Mouse (Mus musculus): Measurements from ENCODE around the gene Gpr87.

Gpr87 gene

DNA sequence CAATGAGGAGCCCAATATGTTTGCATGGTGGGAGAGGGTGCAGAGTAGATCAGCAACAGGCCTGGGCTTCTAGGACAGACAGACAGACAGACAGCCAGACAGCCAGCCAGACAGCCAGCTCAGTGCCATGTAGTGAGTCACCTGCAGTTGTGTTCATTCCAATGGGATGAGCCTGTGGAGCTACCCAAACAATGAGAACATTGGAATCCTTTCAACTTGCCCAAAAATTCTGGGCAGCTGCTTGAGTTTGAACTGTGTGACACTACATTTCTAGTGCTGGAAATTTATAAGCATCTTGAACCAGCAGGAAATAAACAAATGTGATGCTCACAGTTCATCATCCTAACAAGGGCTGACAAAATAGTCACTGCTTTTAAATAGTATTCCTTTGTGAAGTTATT lies 55.3 kb downstream of the Gpr87 start:
- peak; percentile 93 for DNase-seq (ENCODE audit: low read depth, low spot score)

DNA sequence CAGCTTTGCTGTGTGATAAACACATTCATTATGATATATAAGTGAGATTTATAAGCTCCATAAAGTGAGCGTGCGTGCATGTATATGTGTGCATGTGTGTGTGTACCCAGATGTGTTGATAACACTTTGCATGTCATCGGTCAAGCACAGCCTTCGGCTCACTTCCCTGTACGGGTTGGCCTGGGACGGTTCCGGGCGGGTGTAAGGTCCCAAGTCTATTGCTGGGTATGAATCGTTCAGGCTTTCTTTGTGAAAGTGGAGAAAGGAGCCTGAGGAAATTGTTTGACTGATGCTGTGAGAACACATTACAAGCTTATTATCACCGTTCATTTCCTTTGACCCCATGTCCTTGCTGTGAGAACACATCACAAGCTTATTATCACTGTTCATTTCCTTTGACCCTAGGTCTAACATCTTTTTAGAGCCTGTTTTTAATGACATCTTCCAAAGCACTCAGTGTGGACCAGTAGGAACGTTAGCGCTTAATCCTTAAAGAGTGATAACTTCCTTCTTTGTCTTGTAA lies 55.9 kb downstream of the Gpr87 start:
- no peak for DNase-seq (ENCODE audit: low read depth, low spot score)

DNA sequence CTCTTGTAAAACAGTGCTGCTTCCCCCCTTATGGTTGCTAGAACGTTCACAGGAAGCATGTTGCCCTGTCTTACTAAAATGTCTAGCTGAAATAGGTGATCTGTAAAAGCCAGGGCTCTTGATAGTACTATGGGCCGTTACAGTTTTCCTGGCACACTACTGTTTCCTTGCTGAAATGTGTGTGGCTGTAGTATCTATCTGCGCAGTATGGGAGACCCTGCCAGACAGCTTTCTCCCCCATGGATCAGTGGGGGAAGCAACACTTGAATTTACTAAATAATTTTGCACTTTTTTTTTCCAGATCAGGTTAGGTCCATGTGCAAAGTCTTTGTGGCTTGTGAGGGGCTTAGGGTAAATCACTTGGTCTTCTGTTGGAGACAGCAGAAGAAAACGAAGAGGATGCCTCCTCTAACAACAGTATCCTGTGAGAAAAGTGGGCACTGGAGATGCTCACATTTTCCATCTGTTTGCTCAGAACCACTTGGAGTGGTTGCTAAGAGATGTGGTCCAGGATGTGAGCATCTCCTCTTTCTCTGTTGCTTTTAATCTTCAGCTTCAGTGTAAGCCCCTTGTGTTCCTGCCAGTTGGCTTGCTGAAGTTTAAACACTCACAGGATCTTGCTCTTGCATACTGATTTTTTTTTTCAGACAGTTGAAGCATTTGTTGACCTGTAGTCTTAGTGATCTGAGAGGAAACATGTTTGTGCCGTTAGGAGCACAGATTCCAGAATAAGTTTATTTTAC lies 58.8 kb downstream of the Gpr87 start:
- DNase-seq (ENCODE audit: low read depth, low spot score), result no peak

DNA sequence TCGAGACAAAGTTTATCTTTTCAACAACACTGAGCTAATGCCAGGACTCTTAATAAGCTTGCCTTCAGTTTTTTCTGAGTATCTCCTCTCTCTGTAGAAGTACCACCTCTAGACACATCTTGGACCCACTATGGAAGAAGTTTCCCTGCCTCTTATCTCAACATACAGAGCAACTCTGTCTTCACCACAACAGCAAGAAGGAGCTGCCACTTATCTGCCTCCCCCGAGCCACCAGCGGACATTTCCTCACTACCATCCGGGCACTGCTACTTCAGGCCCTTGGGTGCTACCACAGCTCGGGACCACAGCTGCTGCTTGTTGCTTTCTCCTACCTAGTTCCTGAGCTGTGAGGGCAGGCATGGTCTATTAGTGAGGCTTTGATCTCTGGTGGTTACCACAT lies 61.7 kb downstream of the Gpr87 start:
- DNase-seq (ENCODE audit: low read depth, low spot score), result no peak

DNA sequence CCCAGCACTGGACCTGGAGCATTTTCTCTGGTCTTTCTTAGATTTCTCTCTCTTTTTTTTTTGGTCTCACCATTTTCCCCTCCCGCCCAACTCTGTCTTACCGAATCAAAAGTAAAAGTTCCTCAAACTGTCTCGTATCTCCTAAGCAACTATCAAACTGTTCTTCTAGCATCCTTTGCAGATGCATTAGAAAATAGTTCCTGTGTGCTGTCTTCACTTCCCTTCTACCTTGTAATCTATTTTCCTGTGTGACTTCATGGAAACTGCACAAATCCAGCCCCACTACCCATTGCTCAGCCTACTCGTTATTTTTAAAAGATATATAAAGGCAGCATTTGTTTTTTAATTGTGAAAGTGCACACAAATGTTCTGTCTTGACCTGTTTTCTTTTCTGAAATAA lies 62.9 kb downstream of the Gpr87 start:
- DNase-seq (ENCODE audit: low read depth, low spot score), result no peak

DNA sequence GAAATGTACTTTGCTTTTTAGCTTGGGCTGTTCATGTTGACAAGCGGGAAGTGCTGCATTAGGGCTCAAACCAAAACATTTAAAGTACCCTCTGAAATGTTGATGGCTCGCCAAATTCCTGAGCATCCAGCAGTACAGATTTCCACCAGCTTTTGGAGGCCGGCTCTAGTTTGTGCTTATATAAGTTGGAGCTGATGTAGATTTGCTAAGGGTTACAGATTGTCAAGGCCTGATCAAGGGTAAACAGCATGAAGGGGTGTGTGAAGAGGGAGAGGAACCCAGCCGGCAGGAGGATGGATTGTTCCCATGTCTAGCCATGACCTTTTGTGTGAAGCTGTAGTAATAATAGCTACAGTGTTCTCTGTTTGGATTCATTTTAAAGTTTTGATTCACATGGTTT lies 63.8 kb downstream of the Gpr87 start:
- peak; percentile 34 for DNase-seq (ENCODE audit: low read depth, low spot score)

DNA sequence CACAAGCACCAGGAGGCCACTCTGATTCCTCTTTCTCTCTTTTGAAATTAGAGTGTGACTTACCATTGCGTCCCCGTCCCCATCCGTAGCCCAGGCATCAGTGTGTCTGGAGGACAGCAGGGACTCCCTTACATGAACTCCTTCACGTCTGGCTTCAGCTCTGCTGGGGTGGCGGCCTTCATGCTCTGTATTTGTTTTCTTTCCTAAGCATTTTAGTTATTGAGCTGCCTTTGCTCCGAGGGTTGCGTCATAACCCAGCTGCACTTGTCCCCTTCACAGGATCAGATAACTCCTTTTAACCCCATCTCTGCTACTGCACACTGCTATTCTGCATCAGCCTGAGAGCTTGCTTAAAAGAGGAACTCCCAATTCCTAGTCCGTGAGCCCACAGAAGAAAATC lies 64.5 kb downstream of the Gpr87 start:
- DNase-seq (ENCODE audit: low read depth, low spot score), result no peak

DNA sequence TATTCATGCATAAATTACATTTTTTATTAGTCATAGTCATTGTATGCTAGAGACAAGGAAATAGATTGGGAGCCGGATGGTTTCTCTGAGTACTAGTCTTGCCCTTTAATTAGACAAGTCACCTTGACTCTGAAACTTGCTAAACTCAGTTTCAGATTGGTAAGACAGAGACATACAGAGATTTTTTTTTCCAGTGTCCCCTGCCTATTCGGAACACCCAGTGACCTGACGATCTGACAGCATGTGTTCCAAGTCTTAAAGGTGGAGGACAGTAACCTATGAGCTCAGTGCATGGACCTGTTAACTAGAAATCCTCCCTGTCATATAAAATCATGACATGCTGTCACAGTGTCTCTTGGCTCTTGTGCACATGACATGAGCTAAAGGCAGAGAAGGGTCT lies 65.4 kb downstream of the Gpr87 start:
- no peak for DNase-seq (ENCODE audit: low read depth, low spot score)
